11 mouse cellular contexts compared by ENCODE assay signal in genomic region chr15:80563634-80564208, GRCm38 (mm10). TPM values are rescaled to one million over a fixed set of nuclear protein-coding genes. Genes with fewer than 3 reads are reported as not detected.
DNase-seq lines count a peak whose midpoint lies in the region; ATAC-seq lines count a peak whose summit lies in the region.
"Had no signal": no experiment of that assay in that cellular context is flagged by ENCODE, and none has a peak within 500 bp of the region (broad histone marks: within the 10 kb centered on the region; RNA-seq: fewer than 3 reads in every experiment).

No protein-coding gene starts in this region.

- H3K4me1 ChIP-seq in liver, embryonic 11.5 days (replicated peaks; ENCODE audit: control insufficient read depth, insufficient read depth, low read length) = no peaks in the 10 kb centered on the region
- H3K4me1 ChIP-seq in midbrain, embryonic 16.5 days (ENCODE audit: control insufficient read depth, insufficient read depth, low read length) = no peaks in the 10 kb centered on the region; the same call in 1 of the 2 replicates
- H3K4me1 ChIP-seq in forebrain, embryonic 12.5 days = no peaks in the 10 kb centered on the region

- 78% methylated on average over 6 of the region's 6 CpGs for WGBS in liver, embryonic 11.5 days
- 91% methylated on average over 6 of the region's 6 CpGs for WGBS in midbrain, embryonic 16.5 days
- 94% methylated on average over 6 of the region's 6 CpGs for WGBS in forebrain, embryonic 12.5 days

- H3K9ac ChIP-seq in liver, embryonic 11.5 days (ENCODE audit: low read depth, low read length) = no peak overlapping the region
- H3K9ac ChIP-seq in midbrain, embryonic 16.5 days (ENCODE audit: low read depth, low read length) = no peak overlapping the region
- no peak overlapping the region for H3K9ac ChIP-seq in forebrain, embryonic 12.5 days

- H3K4me2 ChIP-seq in liver, embryonic 11.5 days = no peak overlapping the region
- no peak overlapping the region for H3K4me2 ChIP-seq in midbrain, embryonic 16.5 days (ENCODE audit: low read length)
- H3K4me2 ChIP-seq in forebrain, embryonic 12.5 days = no peak overlapping the region

- H3K36me3 ChIP-seq in liver, embryonic 11.5 days (ENCODE audit: control insufficient read depth, insufficient read depth, low read length) = no peaks in the 10 kb centered on the region
- no peaks in the 10 kb centered on the region for H3K36me3 ChIP-seq in midbrain, embryonic 16.5 days (ENCODE audit: control insufficient read depth, insufficient read depth, low read length)
- no peaks in the 10 kb centered on the region for H3K36me3 ChIP-seq in forebrain, embryonic 12.5 days (replicated peaks)

- no peak overlapping the region for H3K4me3 ChIP-seq in liver, embryonic 11.5 days (ENCODE audit: low read depth, low read length)
- H3K4me3 ChIP-seq in midbrain, embryonic 16.5 days (ENCODE audit: low read depth, low read length) = no peak overlapping the region
- no peak overlapping the region for H3K4me3 ChIP-seq in forebrain, embryonic 12.5 days (replicated peaks)

- no peaks in the 10 kb centered on the region for H3K9me3 ChIP-seq in liver, embryonic 11.5 days (ENCODE audit: control insufficient read depth, low read length)
- no peaks in the 10 kb centered on the region for H3K9me3 ChIP-seq in midbrain, embryonic 16.5 days (replicated peaks; ENCODE audit: control insufficient read depth, low read length, poor library complexity, severe bottlenecking)
- H3K9me3 ChIP-seq in forebrain, embryonic 12.5 days = no peaks in the 10 kb centered on the region

- H3K27me3 ChIP-seq in liver, embryonic 11.5 days (replicated peaks; ENCODE audit: control insufficient read depth, insufficient read depth, low read length) = peaks cover 5% of the 10 kb centered on the region
- no peaks in the 10 kb centered on the region for H3K27me3 ChIP-seq in midbrain, embryonic 16.5 days (ENCODE audit: control insufficient read depth, insufficient read depth, low read depth, low read length)
- no peaks in the 10 kb centered on the region for H3K27me3 ChIP-seq in forebrain, embryonic 12.5 days

- peak; percentile 35 to 51 for DNase-seq in cerebellum, postnatal 10 days
- DNase-seq in cerebellum, adult 11-12 months = no peak
- DNase-seq in liver (peak; percentile 36), ZHBTc4 (ENCODE audit: low read depth, low spot score) (peak; percentile 35)
- DNase-seq in liver, embryonic 11.5 days (ENCODE audit: low spot score) = no peak
- DNase-seq in naive thymus-derived CD4-positive, alpha-beta T cell, adult 2 months (ENCODE audit: low read depth) = peak; percentile 58
- DNase-seq: heart, postnatal 10 days had no signal

- ATAC-seq in liver, embryonic 11.5 days (replicated peaks; ENCODE audit: low FRiP score) = no peak
- no peak for ATAC-seq in midbrain, embryonic 16.5 days
- ATAC-seq in forebrain, embryonic 12.5 days (ENCODE audit: low FRiP score) = no peak

- no peak overlapping the region for H3K27ac ChIP-seq in liver, embryonic 11.5 days (ENCODE audit: low read depth, low read length)
- no peak overlapping the region for H3K27ac ChIP-seq in midbrain, embryonic 16.5 days (ENCODE audit: low read length)
- H3K27ac ChIP-seq in forebrain, embryonic 12.5 days = no peak overlapping the region

RNA-seq across cellular contexts. Expression of gene Enthd1, which starts 1.2 kb away (rescaled TPM):
- polyA plus RNA-seq in liver, embryonic 11.5 days (2014; fragmentation: Nextera tagmentation; extraction: Ambion mirVana) = not detected in 2 replicates
- not detected in 2 replicates for polyA plus RNA-seq in midbrain, embryonic 16.5 days (2015; fragmentation: Nextera tagmentation; extraction: Ambion mirVana)
- polyA plus RNA-seq in forebrain, embryonic 12.5 days (2016; fragmentation: Nextera tagmentation; extraction: Ambion mirVana) = not detected in 2 replicates
- polyA plus RNA-seq: large intestine, adult 2 months; lung, embryonic 16.5 days had no signal

RNA-seq across cellular contexts. Expression of gene Grap2, which starts 8.7 kb away (rescaled TPM):
- 15.7 and 19.1 TPM in 2 replicates for polyA plus RNA-seq in liver, embryonic 11.5 days (2014; fragmentation: Nextera tagmentation; extraction: Ambion mirVana)
- polyA plus RNA-seq in midbrain, embryonic 16.5 days (2015; fragmentation: Nextera tagmentation; extraction: Ambion mirVana) = 0.16 and 0.23 TPM in 2 replicates
- 1.8 and 2.8 TPM in 2 replicates for polyA plus RNA-seq in forebrain, embryonic 12.5 days (2016; fragmentation: Nextera tagmentation; extraction: Ambion mirVana)

Comparison
In these comparisons a context has a peak if more than half of its experiments do, and no peak if none do; other contexts are left out.
1. DNase-seq: peak in cerebellum, postnatal 10 days (2 of 2), liver (single experiment), ZHBTc4 (single experiment) and naive thymus-derived CD4-positive, alpha-beta T cell, adult 2 months (single experiment); none in cerebellum, adult 11-12 months (single experiment) and liver, embryonic 11.5 days (single experiment).